Mouse (Mus musculus) kidney, adult 2 months (tissue): Measurements from ENCODE around the gene Trmo.

Source experiments
- CTCF ChIP-seq: fragments of 200-500 bp; conservative IDR thresholded peaks from 2 replicates; pipeline ENCODE4 v1.5.1; 2011; ENCODE audit warnings: low read depth, mild to moderate bottlenecking, control low read depth, low read length, moderate library complexity, mixed read lengths; ENCODE audit not compliant: insufficient read depth, insufficient read length
- POLR2A ChIP-seq: fragments of 200-500 bp; IDR thresholded peaks from one replicate; pipeline ENCODE4 v1.6.1; 2011; ENCODE audit warnings: low read depth, low read length, control low read depth

GRCm38 (mm10) chr4:46369070-46369469, 20.2 kb downstream of the Trmo start:
- TF ChIP-seq CTCF (0 out of 2 replicates have a peak, but pooled peaks have one; percentile 21), POLR2A (no peak)
